Mouse (Mus musculus) liver, embryonic 14.5 days (tissue): ENCODE measurements at regions not wholly inside any gene's neighbourhood (a gene's known extent, or its start where the extent isn't known, plus 50 kb on each side); places are given as distances from the start of the nearest gene placed in this dataset.

ENCODE experiments used
- ATAC-seq: fragments of 200-750 bp; cut with Nextera tagmentation; 2 replicates; pipeline ENCODE4 v1.8.0; 2017; ENCODE audit warnings: moderate number of reproducible peaks, mild to moderate bottlenecking, moderate library complexity; ENCODE audit not compliant: insufficient read depth
- DNase-seq, 3 experiments: peaks; one replicate each; pipeline ENCODE4 v3.0.0-alpha.2; 2012 to 2013; ENCODE audit warnings: low read depth in 3 of 3, low spot score in 3 of 3
- H3K27ac ChIP-seq: fragments of 300-500 bp; sonication (generic); 2 replicates; pipeline ENCODE4 v1.5.1; 2014; ENCODE audit warnings: moderate library complexity, mild to moderate bottlenecking, control low read depth, inconsistent platforms
- H3K27me3 ChIP-seq: fragments of 300-500 bp; sonication (generic); 2 replicates; pipeline ENCODE4 v1.6.1; 2014; ENCODE audit warnings: mild to moderate bottlenecking, low read length, moderate library complexity; ENCODE audit not compliant: control insufficient read depth, insufficient read depth
- H3K36me3 ChIP-seq: fragments of 300-500 bp; sonication (generic); replicated peaks from 2 replicates; pipeline ENCODE4 v1.6.1; 2014; ENCODE audit warnings: low read depth; ENCODE audit not compliant: control insufficient read depth, insufficient read depth
- H3K4me1 ChIP-seq, 2 experiments: fragments of 200-500 bp in 1 of 2; fragments of 300-500 bp in 1 of 2; sonication (generic) in 1 of 2; replicated peaks; 2 replicates each; pipeline ENCODE4 v1.6.1; 2012 to 2014; ENCODE audit warnings: antibody characterized with exemption in 1 of 2, inconsistent platforms in 1 of 2, low read length in 1 of 2; ENCODE audit not compliant: control insufficient read depth in 2 of 2, insufficient read depth in 2 of 2
- H3K4me2 ChIP-seq: fragments of 300-500 bp; sonication (generic); 2 replicates; pipeline ENCODE4 v1.6.1; 2014; ENCODE audit warnings: low read depth, mild to moderate bottlenecking, control low read depth, moderate library complexity
- H3K4me3 ChIP-seq, 2 experiments: fragments of 200-500 bp in 1 of 2; fragments of 300-500 bp in 1 of 2; sonication (generic) in 1 of 2; 2 replicates each; pipeline ENCODE4 v1.5.1; 2012 to 2014; ENCODE audit warnings: low read depth in 2 of 2, low read length in 2 of 2, mild to moderate bottlenecking in 2 of 2, control low read depth in 1 of 2, inconsistent platforms in 1 of 2, moderate library complexity in 1 of 2; ENCODE audit not compliant: insufficient read depth in 1 of 2
- H3K9ac ChIP-seq: fragments of 300-500 bp; sonication (generic); replicated peaks from 2 replicates; pipeline ENCODE4 v1.6.1; 2014; ENCODE audit warnings: mild to moderate bottlenecking, control low read depth, moderate library complexity
- H3K9me3 ChIP-seq: fragments of 300-500 bp; sonication (generic); 2 replicates; pipeline ENCODE4 v1.6.1; 2016; ENCODE audit warnings: low read length, mixed read lengths; ENCODE audit not compliant: control insufficient read depth
- CTCF ChIP-seq: IDR thresholded peaks from 2 replicates; pipeline ENCODE4 v1.5.1; 2016; ENCODE audit warnings: antibody characterized with exemption, low read depth, control low read depth
- EP300 ChIP-seq: IDR thresholded peaks from 2 replicates; pipeline ENCODE4 v1.6.1; 2016; ENCODE audit warnings: antibody characterized with exemption, low read depth
- WGBS: fragments of 180-500 bp; shearing (Covaris S2); extraction: QIAGEN DNeasy Blood & Tissue Kit; methylation state at CpG from one replicate; pipeline ENCODE4 v1.1.7; 2014; ENCODE audit not compliant: insufficient replicate concordance; 5-methylcytosine and 5-hydroxymethylcytosine counted together

GRCm38 (mm10) chr11:20476494-20476893 is 66.6 kb upstream of the Sertad2 start:
- TF ChIP-seq CTCF: no peak
- TF ChIP-seq EP300: no peak
- H3K27ac ChIP-seq: no peak overlapping the region
- no peaks in the 10 kb centered on the region for H3K36me3 ChIP-seq
- H3K9ac ChIP-seq: no peak overlapping the region
- H3K4me1 ChIP-seq: peaks cover 0 to 8% of the 10 kb centered on the region in 2 experiments; a peak in 2 of 4 replicates
- no peak overlapping the region; the same call in 1 of the 2 replicates for H3K4me2 ChIP-seq
- DNase-seq: no peak
- no peaks in the 10 kb centered on the region for H3K9me3 ChIP-seq
- ATAC-seq: no peak
- no peaks in the 10 kb centered on the region for H3K27me3 ChIP-seq
- 65% methylated on average over 3 of the region's 3 CpGs for WGBS
- H3K4me3 ChIP-seq: no peak overlapping the region

GRCm38 (mm10) chr11:20477183-20478037 is 65.6 kb upstream of the Sertad2 start:
- H3K9ac ChIP-seq: peak overlapping the region; percentile 13; the same call in 1 of the 2 replicates

DNA sequence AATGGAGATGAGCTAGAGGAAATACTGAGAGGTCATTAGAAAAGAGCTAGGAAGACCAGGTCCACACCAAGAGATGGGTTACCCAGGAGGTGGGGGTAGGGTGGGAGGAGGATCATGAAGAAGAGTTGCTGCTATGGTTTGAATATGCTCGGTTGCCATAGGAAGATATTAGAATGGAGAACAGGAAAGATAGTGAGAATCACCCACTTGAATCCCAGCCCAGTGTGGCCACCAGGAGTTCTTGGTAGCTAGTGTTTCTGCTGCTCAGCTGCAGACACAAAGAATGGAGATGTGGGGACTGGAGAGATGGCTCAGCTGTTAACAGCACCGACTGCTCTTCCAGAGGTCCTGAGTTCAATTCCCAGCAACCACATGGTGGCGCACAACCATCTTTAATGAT is 62.4 kb upstream of the Sertad2 start:
- Histone ChIP-seq H3K4me3 (no peak overlapping the region), H3K27me3 (no peaks in the 10 kb centered on the region), H3K27ac (no peak overlapping the region), H3K9ac (no peak overlapping the region), H3K4me2 (no peak overlapping the region), H3K9me3 (no peaks in the 10 kb centered on the region), H3K4me1 (peaks cover 0 to 8% of the 10 kb centered on the region in 2 experiments; a peak in 2 of 4 replicates), H3K36me3 (no peaks in the 10 kb centered on the region)
- peak; percentile 26 for TF ChIP-seq CTCF
- TF ChIP-seq EP300: no peak
- DNase-seq: no peak
- ATAC-seq: no peak
- 67% methylated on average over 3 of the region's 3 CpGs for WGBS

More at GRCm38 (mm10) chr11:20477183-20478037, 65.6 kb upstream of the Sertad2 start:
- 25% methylated on average over 19 of the region's 19 CpGs for WGBS
- peak; percentile 88 for ATAC-seq
- no peak overlapping the region for H3K4me3 ChIP-seq
- H3K4me1 ChIP-seq: peaks cover 0 to 8% of the 10 kb centered on the region in 2 experiments; a peak in 2 of 4 replicates
- H3K9me3 ChIP-seq: no peaks in the 10 kb centered on the region
- no peaks in the 10 kb centered on the region for H3K36me3 ChIP-seq
- DNase-seq: peak; percentile 16 to 45 (median 24)
- H3K27ac ChIP-seq: peak overlapping the region; percentile 39
- TF ChIP-seq EP300 (no peak), CTCF (peak; percentile 33)
- H3K27me3 ChIP-seq: no peaks in the 10 kb centered on the region
- peak overlapping the region; percentile 41 for H3K4me2 ChIP-seq

DNA sequence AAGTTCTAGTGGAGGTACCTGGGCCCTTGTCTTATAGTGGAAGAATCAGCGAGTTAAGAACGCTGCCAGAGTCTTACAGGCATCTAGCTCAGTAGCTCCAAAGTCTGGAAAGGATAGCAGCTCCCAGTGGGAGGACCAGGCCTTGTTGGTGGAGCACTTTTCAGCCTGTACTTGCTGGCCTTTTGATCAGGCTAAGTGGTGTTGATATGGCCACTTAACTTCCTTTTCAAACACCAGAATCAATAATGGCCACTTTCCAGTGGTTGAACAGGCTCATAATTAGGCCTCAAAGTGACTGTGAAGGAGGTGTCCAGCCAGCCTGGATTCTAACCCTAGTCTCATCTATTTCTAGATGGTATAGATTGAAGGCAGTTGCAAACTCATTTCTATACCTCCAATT is 57.7 kb upstream of the Sertad2 start:
- H3K36me3 ChIP-seq: no peaks in the 10 kb centered on the region
- ATAC-seq (no peak), DNase-seq (no peak)
- H3K27me3 ChIP-seq: no peaks in the 10 kb centered on the region
- no peak overlapping the region for H3K27ac ChIP-seq
- H3K4me2 ChIP-seq: no peak overlapping the region
- H3K4me3 ChIP-seq: no peak overlapping the region
- no peak overlapping the region for H3K9ac ChIP-seq
- WGBS: 77% methylated on average over 2 of the region's 2 CpGs
- no peaks in the 10 kb centered on the region for H3K9me3 ChIP-seq
- no peaks in the 10 kb centered on the region for H3K4me1 ChIP-seq
- no peak for TF ChIP-seq EP300
- TF ChIP-seq CTCF: no peak
